ENCODE assay signal across 8 mouse cellular contexts in genomic region chr5:120605241-120605661, GRCm38 (mm10). TPM values are rescaled to one million over a fixed set of nuclear protein-coding genes. Genes with fewer than 3 reads are reported as not detected.
DNase-seq lines count a peak whose midpoint lies in the region; ATAC-seq lines count a peak whose summit lies in the region.
"Had no signal": no experiment of that assay in that cellular context is flagged by ENCODE, and none has a peak within 500 bp of the region (broad histone marks: within the 10 kb centered on the region; RNA-seq: fewer than 3 reads in every experiment).

No protein-coding gene starts in this region.

- H3K4me1 ChIP-seq in neural tube, embryonic 11.5 days (ENCODE audit: control insufficient read depth, insufficient read depth, low read length), result no peaks in the 10 kb centered on the region; the same call in 1 of the 2 replicates
- H3K4me1 ChIP-seq in embryonic facial prominence, embryonic 14.5 days (ENCODE audit: control insufficient read depth, insufficient read depth, low read length), result no peaks in the 10 kb centered on the region; the same call in 1 of the 2 replicates
- peaks cover 8% of the 10 kb centered on the region for H3K4me1 ChIP-seq in limb, embryonic 10.5 days
- peaks cover 4% of the 10 kb centered on the region; the same call in 1 of the 2 replicates for H3K4me1 ChIP-seq in stomach, embryonic 15.5 days

- H3K36me3 ChIP-seq in neural tube, embryonic 11.5 days (ENCODE audit: control insufficient read depth, insufficient read depth, low read length), result no peaks in the 10 kb centered on the region; the same call in 1 of the 2 replicates
- H3K36me3 ChIP-seq in embryonic facial prominence, embryonic 14.5 days (ENCODE audit: control insufficient read depth, insufficient read depth, low read length), result 0 out of 2 replicates have a peak, but pooled peaks cover 2% of the 10 kb centered on the region
- peaks cover 22% of the 10 kb centered on the region for H3K36me3 ChIP-seq in limb, embryonic 10.5 days
- peaks cover 10% of the 10 kb centered on the region; the same call in 1 of the 2 replicates for H3K36me3 ChIP-seq in stomach, embryonic 15.5 days

- peak overlapping the region; percentile 42; the same call in 1 of the 2 replicates for H3K9ac ChIP-seq in neural tube, embryonic 11.5 days (ENCODE audit: low read length)
- peak overlapping the region; percentile 53 for H3K9ac ChIP-seq in embryonic facial prominence, embryonic 14.5 days (ENCODE audit: low read depth, low read length)
- H3K9ac ChIP-seq in stomach, embryonic 15.5 days, result 0 out of 2 replicates have a peak overlapping the region, but pooled peaks have one; percentile 4

- ATAC-seq in neural tube, embryonic 11.5 days (ENCODE audit: insufficient read depth, low FRiP score, low TSS enrichment), result 0 out of 2 replicates have a peak, but pooled peaks have one; percentile 36
- ATAC-seq in embryonic facial prominence, embryonic 14.5 days (ENCODE audit: low read depth), result peak; percentile 26
- ATAC-seq in stomach, embryonic 15.5 days (ENCODE audit: insufficient read depth, low FRiP score, low read depth), result peak; percentile 26; the same call in 1 of the 2 replicates

- no peaks in the 10 kb centered on the region for H3K9me3 ChIP-seq in neural tube, embryonic 11.5 days (ENCODE audit: control insufficient read depth, low read length)
- no peaks in the 10 kb centered on the region for H3K9me3 ChIP-seq in embryonic facial prominence, embryonic 14.5 days (ENCODE audit: control insufficient read depth, low read length)
- no peaks in the 10 kb centered on the region for H3K9me3 ChIP-seq in limb, embryonic 10.5 days (replicated peaks)
- H3K9me3 ChIP-seq in stomach, embryonic 15.5 days, result no peaks in the 10 kb centered on the region

- WGBS in neural tube, embryonic 11.5 days, result 9% methylated on average over 10 of the region's 10 CpGs
- WGBS in embryonic facial prominence, embryonic 14.5 days, result 2% methylated on average over 10 of the region's 10 CpGs
- WGBS in limb, embryonic 10.5 days, result 6% methylated on average over 10 of the region's 10 CpGs
- 0% methylated on average over 10 of the region's 10 CpGs for WGBS in stomach, embryonic 15.5 days

- peak overlapping the region; percentile 50 for H3K4me2 ChIP-seq in neural tube, embryonic 11.5 days (ENCODE audit: low read depth)
- H3K4me2 ChIP-seq in embryonic facial prominence, embryonic 14.5 days (ENCODE audit: low read depth, low read length), result peak overlapping the region; percentile 67
- H3K4me2 ChIP-seq in stomach, embryonic 15.5 days, result peak overlapping the region; percentile 71

- H3K27me3 ChIP-seq in neural tube, embryonic 11.5 days (ENCODE audit: control insufficient read depth, insufficient read depth, low read length), result no peaks in the 10 kb centered on the region
- no peaks in the 10 kb centered on the region for H3K27me3 ChIP-seq in embryonic facial prominence, embryonic 14.5 days (replicated peaks; ENCODE audit: control insufficient read depth, insufficient read depth, low read length)
- no peaks in the 10 kb centered on the region for H3K27me3 ChIP-seq in limb, embryonic 10.5 days (ENCODE audit: low read depth, poor library complexity, severe bottlenecking)
- no peaks in the 10 kb centered on the region for H3K27me3 ChIP-seq in stomach, embryonic 15.5 days (replicated peaks)

- peak overlapping the region; percentile 26 for H3K4me3 ChIP-seq in neural tube, embryonic 11.5 days (ENCODE audit: low read depth, low read length)
- peak overlapping the region; percentile 39 for H3K4me3 ChIP-seq in embryonic facial prominence, embryonic 14.5 days (ENCODE audit: low read depth, low read length)
- H3K4me3 ChIP-seq in limb, embryonic 10.5 days, result peak overlapping the region; percentile 48
- peak overlapping the region; percentile 35 for H3K4me3 ChIP-seq in stomach, embryonic 15.5 days (replicated peaks)

- DNase-seq in neural tube, embryonic 11.5 days (ENCODE audit: low spot score), result no peak
- DNase-seq in neural tube, embryonic 10.5 days (ENCODE audit: extremely low spot score, low spot score), result no peak
- no peak for DNase-seq in embryonic facial prominence, embryonic 14.5 days (ENCODE audit: low spot score)
- DNase-seq in limb, embryonic 10.5 days (ENCODE audit: low spot score), result peak; percentile 58
- DNase-seq in left cerebral cortex, adult 18-20 months (ENCODE audit: low spot score in 2 of 2), result no peak
- DNase-seq in right cerebral cortex, postnatal 10 days (ENCODE audit: low spot score in 2 of 2), result no peak

- H3K27ac ChIP-seq in neural tube, embryonic 11.5 days (ENCODE audit: low read depth, low read length), result 0 out of 2 replicates have a peak overlapping the region, but pooled peaks have one; percentile 34
- H3K27ac ChIP-seq in embryonic facial prominence, embryonic 14.5 days (replicated peaks; ENCODE audit: low read depth, low read length), result no peak overlapping the region; the same call in 1 of the 2 replicates
- peak overlapping the region; percentile 66 for H3K27ac ChIP-seq in limb, embryonic 10.5 days
- peak overlapping the region; percentile 11; the same call in 1 of the 2 replicates for H3K27ac ChIP-seq in stomach, embryonic 15.5 days

RNA-seq across cellular contexts. Expression of gene Rita1, which starts 7.1 kb away (rescaled TPM):
- polyA plus RNA-seq in neural tube, embryonic 11.5 days (2014; fragmentation: Nextera tagmentation; extraction: Ambion mirVana), result 12.3 and 13.2 TPM in 2 replicates
- polyA plus RNA-seq in embryonic facial prominence, embryonic 14.5 days (2014; fragmentation: Nextera tagmentation; extraction: Ambion mirVana), result 9.9 and 11.4 TPM in 2 replicates
- polyA plus RNA-seq in limb, embryonic 10.5 days (2016; fragmentation: Nextera tagmentation; extraction: Ambion mirVana), result 17.5 and 19.5 TPM in 2 replicates
- 10.4 and 11.4 TPM in 2 replicates for polyA plus RNA-seq in stomach, embryonic 15.5 days (2015; fragmentation: Nextera tagmentation; extraction: Ambion mirVana)
- 10 to 100 TPM; 28.7 to 31.0 TPM for total RNA-seq in left cerebral cortex, adult 18-20 months (2021)

RNA-seq across cellular contexts. Expression of gene Ddx54, which starts 7.3 kb away (rescaled TPM):
- 42.0 and 42.6 TPM in 2 replicates for polyA plus RNA-seq in neural tube, embryonic 11.5 days (2014; fragmentation: Nextera tagmentation; extraction: Ambion mirVana)
- 28.2 and 36.4 TPM in 2 replicates for polyA plus RNA-seq in embryonic facial prominence, embryonic 14.5 days (2014; fragmentation: Nextera tagmentation; extraction: Ambion mirVana)
- polyA plus RNA-seq in limb, embryonic 10.5 days (2016; fragmentation: Nextera tagmentation; extraction: Ambion mirVana), result 58.1 and 62.6 TPM in 2 replicates
- 41.8 and 44.9 TPM in 2 replicates for polyA plus RNA-seq in stomach, embryonic 15.5 days (2015; fragmentation: Nextera tagmentation; extraction: Ambion mirVana)
- total RNA-seq in left cerebral cortex, adult 18-20 months (2021), result 10 to 100 TPM; 34.0 to 41.6 TPM

RNA-seq across cellular contexts. Expression of gene Iqcd, which starts 16.4 kb away (rescaled TPM):
- 0.62 and 0.81 TPM in 2 replicates for polyA plus RNA-seq in neural tube, embryonic 11.5 days (2014; fragmentation: Nextera tagmentation; extraction: Ambion mirVana)
- polyA plus RNA-seq in embryonic facial prominence, embryonic 14.5 days (2014; fragmentation: Nextera tagmentation; extraction: Ambion mirVana), result 0.60 and 1.7 TPM in 2 replicates
- polyA plus RNA-seq in limb, embryonic 10.5 days (2016; fragmentation: Nextera tagmentation; extraction: Ambion mirVana), result 0.30 and 0.41 TPM in 2 replicates
- polyA plus RNA-seq in stomach, embryonic 15.5 days (2015; fragmentation: Nextera tagmentation; extraction: Ambion mirVana), result 0.40 and 0.69 TPM in 2 replicates
- 1 to 10 TPM in 1 of 2 experiments, under 1 TPM in 1; 0.70 to 1.3 TPM for total RNA-seq in left cerebral cortex, adult 18-20 months (2021)
- total RNA-seq: heart, adult 18-20 months had no signal

RNA-seq across cellular contexts. Expression of gene Tpcn1, which starts 16.8 kb away (rescaled TPM):
- 14.9 and 16.8 TPM in 2 replicates for polyA plus RNA-seq in neural tube, embryonic 11.5 days (2014; fragmentation: Nextera tagmentation; extraction: Ambion mirVana)
- polyA plus RNA-seq in embryonic facial prominence, embryonic 14.5 days (2014; fragmentation: Nextera tagmentation; extraction: Ambion mirVana), result 24.8 and 26.7 TPM in 2 replicates
- polyA plus RNA-seq in limb, embryonic 10.5 days (2016; fragmentation: Nextera tagmentation; extraction: Ambion mirVana), result 12.3 and 13.2 TPM in 2 replicates
- 25.5 and 25.7 TPM in 2 replicates for polyA plus RNA-seq in stomach, embryonic 15.5 days (2015; fragmentation: Nextera tagmentation; extraction: Ambion mirVana)
- 10 to 100 TPM; 34.9 to 35.8 TPM for total RNA-seq in left cerebral cortex, adult 18-20 months (2021)

RNA-seq across cellular contexts. Expression of gene Cfap73, which starts 28.8 kb away (rescaled TPM):
- polyA plus RNA-seq in neural tube, embryonic 11.5 days (2014; fragmentation: Nextera tagmentation; extraction: Ambion mirVana), result not detected in 2 replicates
- polyA plus RNA-seq in embryonic facial prominence, embryonic 14.5 days (2014; fragmentation: Nextera tagmentation; extraction: Ambion mirVana), result 1.0 TPM in 1 of 2 replicates, not detected in the other
- not detected in 2 replicates for polyA plus RNA-seq in limb, embryonic 10.5 days (2016; fragmentation: Nextera tagmentation; extraction: Ambion mirVana)
- polyA plus RNA-seq in stomach, embryonic 15.5 days (2015; fragmentation: Nextera tagmentation; extraction: Ambion mirVana), result not detected in 2 replicates
- total RNA-seq in left cerebral cortex, adult 18-20 months (2021), result not detected
- total RNA-seq: heart, adult 18-20 months had no signal
